Mouse (Mus musculus): Measurements from ENCODE around the gene Pappa. TPM values are rescaled to one million over a fixed set of nuclear protein-coding genes. Genes with fewer than 3 reads are reported as not detected.
A peak's percentile ranks its signal among the peaks of the same experiment; 100 is the strongest.

The Pappa gene
- total and polyA plus RNA-seq, 2 experiments from 2014 or later, result 0.75 to 4.3 TPM

GRCm38 (mm10) chr4:65254073-65254472, 130.1 kb downstream of the Pappa start:
- H3K36me3 ChIP-seq (ENCODE audit: insufficient read depth, low read length), result no peaks in the 10 kb centered on the region
- no peak overlapping the region for H3K4me2 ChIP-seq (ENCODE audit: low read depth, low read length)
- peaks cover 3% of the 10 kb centered on the region; the same call in 1 of the 2 replicates for H3K4me1 ChIP-seq (ENCODE audit: insufficient read depth, low read length)
- WGBS, result 75% methylated on average over 1 of the region's 1 CpGs
- H3K27me3 ChIP-seq (ENCODE audit: insufficient read depth, low read length), result no peaks in the 10 kb centered on the region
- no peak for TF ChIP-seq CTCF (IDR thresholded peaks at IDR 0.05; ENCODE audit: low read depth)
- H3K9me3 ChIP-seq (ENCODE audit: low read length), result no peaks in the 10 kb centered on the region
- ATAC-seq (no peak), DNase-seq (ENCODE audit: low spot score) (no peak)
- H3K27ac ChIP-seq, result no peak overlapping the region
- no peak overlapping the region for H3K4me3 ChIP-seq (ENCODE audit: low read length)
- H3K9ac ChIP-seq (replicated peaks; ENCODE audit: low read length), result no peak overlapping the region

DNA sequence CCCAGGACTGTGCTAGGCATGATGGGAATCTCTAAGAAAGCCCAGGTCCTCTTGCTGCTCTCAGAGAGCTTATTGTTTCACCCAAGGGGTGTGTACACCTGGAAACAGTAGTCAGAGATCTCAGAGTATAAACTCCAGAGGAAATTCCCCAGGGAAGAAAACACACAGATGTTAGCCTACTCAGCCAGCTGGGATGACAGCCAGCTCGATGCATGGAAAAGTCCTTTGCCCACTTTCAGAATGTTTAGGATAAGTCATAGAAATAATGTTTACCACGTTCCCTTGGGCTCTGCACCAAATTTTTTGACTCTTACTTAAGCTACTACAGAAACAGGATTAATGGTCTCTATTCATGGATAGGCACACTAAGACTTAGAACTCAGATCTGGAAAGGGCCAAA, 143.1 kb downstream of the Pappa start:
- no peak for ATAC-seq
- no peak for DNase-seq (ENCODE audit: low spot score)
- no peak overlapping the region for H3K4me3 ChIP-seq (ENCODE audit: low read length)
- no peaks in the 10 kb centered on the region for H3K27me3 ChIP-seq (ENCODE audit: insufficient read depth, low read length)
- no peaks in the 10 kb centered on the region for H3K4me1 ChIP-seq (ENCODE audit: insufficient read depth, low read length)
- H3K9ac ChIP-seq (replicated peaks; ENCODE audit: low read length), result no peak overlapping the region
- H3K9me3 ChIP-seq (ENCODE audit: low read length), result no peaks in the 10 kb centered on the region
- no peak overlapping the region for H3K4me2 ChIP-seq (ENCODE audit: low read depth, low read length)
- H3K27ac ChIP-seq, result no peak overlapping the region
- no peaks in the 10 kb centered on the region for H3K36me3 ChIP-seq (ENCODE audit: insufficient read depth, low read length)
- 71% methylated on average over 2 of the region's 2 CpGs for WGBS
- TF ChIP-seq CTCF (IDR thresholded peaks at IDR 0.05; ENCODE audit: low read depth), result no peak

DNA sequence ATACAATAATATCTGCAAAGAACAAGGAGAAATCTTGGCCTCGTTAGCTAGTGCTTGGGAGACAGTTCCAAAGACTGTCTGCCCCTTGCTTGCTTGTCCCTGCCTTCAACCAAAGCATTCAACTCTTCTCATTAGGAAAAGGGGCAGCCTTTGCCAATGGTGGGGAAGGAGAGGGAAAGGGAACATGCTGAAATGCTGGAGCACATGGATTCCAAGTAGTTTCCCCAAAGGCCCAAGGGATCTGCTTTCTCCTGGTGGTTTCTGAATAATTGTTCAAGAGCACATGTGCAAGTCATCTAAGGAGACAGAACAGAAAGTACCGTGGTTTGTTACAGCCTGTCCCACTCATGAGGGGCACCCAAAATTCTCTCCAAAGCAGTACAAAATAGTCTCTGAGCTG, 146.0 kb downstream of the Pappa start:
- Histone ChIP-seq H3K27me3 (ENCODE audit: insufficient read depth, low read length) (no peaks in the 10 kb centered on the region), H3K36me3 (ENCODE audit: insufficient read depth, low read length) (no peaks in the 10 kb centered on the region), H3K9ac (replicated peaks; ENCODE audit: low read length) (no peak overlapping the region), H3K4me3 (ENCODE audit: low read length) (no peak overlapping the region), H3K4me1 (ENCODE audit: insufficient read depth, low read length) (no peaks in the 10 kb centered on the region), H3K4me2 (ENCODE audit: low read depth, low read length) (no peak overlapping the region), H3K9me3 (ENCODE audit: low read length) (no peaks in the 10 kb centered on the region), H3K27ac (no peak overlapping the region)
- DNase-seq (ENCODE audit: low spot score), result no peak
- 87% methylated on average over 2 of the region's 2 CpGs for WGBS
- TF ChIP-seq CTCF (IDR thresholded peaks at IDR 0.05; ENCODE audit: low read depth), result no peak
- no peak for ATAC-seq

DNA sequence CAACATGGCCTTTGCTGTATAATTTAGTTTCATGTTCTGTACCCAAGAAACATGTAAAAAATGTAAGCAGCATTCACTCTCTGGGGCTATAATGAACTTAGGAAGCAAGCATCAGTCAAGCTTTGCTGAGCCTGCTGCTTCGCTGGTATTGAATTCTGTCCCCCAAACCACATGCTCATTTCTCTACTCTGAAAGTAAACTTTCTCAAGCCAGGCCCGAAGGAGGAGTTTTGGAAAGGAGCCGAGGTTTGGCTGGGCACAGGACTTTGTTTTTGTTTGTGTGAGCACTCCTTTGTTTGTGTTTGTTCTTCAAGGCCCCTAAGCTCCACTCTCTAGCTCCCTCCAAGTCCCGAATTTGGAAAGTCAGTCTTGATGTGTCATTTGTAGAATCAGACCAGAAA, 148.3 kb downstream of the Pappa start:
- 34% methylated on average over 4 of the region's 4 CpGs for WGBS
- peak; percentile 51 for DNase-seq (ENCODE audit: low spot score)

GRCm38 (mm10) chr4:65273299-65273851, 149.4 kb downstream of the Pappa start:
- H3K4me2 ChIP-seq (ENCODE audit: low read depth, low read length), result no peak overlapping the region
- no peaks in the 10 kb centered on the region for H3K4me1 ChIP-seq (ENCODE audit: insufficient read depth, low read length)
- no peaks in the 10 kb centered on the region for H3K27me3 ChIP-seq (ENCODE audit: insufficient read depth, low read length)
- 83% methylated on average over 1 of the region's 1 CpGs for WGBS
- DNase-seq (ENCODE audit: low spot score) (no peak), ATAC-seq (no peak)
- H3K4me3 ChIP-seq (ENCODE audit: low read length), result no peak overlapping the region
- no peak for TF ChIP-seq CTCF (IDR thresholded peaks at IDR 0.05; ENCODE audit: low read depth)
- no peak overlapping the region for H3K27ac ChIP-seq
- no peaks in the 10 kb centered on the region for H3K36me3 ChIP-seq (ENCODE audit: insufficient read depth, low read length)
- H3K9ac ChIP-seq (replicated peaks; ENCODE audit: low read length), result no peak overlapping the region
- H3K9me3 ChIP-seq (ENCODE audit: low read length), result no peaks in the 10 kb centered on the region

More for the DNA sequence above, 148.3 kb downstream of the Pappa start:
- Histone ChIP-seq H3K9ac (replicated peaks; ENCODE audit: low read length) (no peak overlapping the region), H3K9me3 (ENCODE audit: low read length) (no peaks in the 10 kb centered on the region), H3K27me3 (ENCODE audit: insufficient read depth, low read length) (no peaks in the 10 kb centered on the region), H3K27ac (no peak overlapping the region), H3K4me1 (ENCODE audit: insufficient read depth, low read length) (no peaks in the 10 kb centered on the region), H3K4me2 (ENCODE audit: low read depth, low read length) (no peak overlapping the region), H3K36me3 (ENCODE audit: insufficient read depth, low read length) (no peaks in the 10 kb centered on the region), H3K4me3 (ENCODE audit: low read length) (no peak overlapping the region)
- peak; percentile 47; the same call in 1 of the 2 replicates for ATAC-seq
- TF ChIP-seq CTCF (IDR thresholded peaks at IDR 0.05; ENCODE audit: low read depth), result no peak

DNA sequence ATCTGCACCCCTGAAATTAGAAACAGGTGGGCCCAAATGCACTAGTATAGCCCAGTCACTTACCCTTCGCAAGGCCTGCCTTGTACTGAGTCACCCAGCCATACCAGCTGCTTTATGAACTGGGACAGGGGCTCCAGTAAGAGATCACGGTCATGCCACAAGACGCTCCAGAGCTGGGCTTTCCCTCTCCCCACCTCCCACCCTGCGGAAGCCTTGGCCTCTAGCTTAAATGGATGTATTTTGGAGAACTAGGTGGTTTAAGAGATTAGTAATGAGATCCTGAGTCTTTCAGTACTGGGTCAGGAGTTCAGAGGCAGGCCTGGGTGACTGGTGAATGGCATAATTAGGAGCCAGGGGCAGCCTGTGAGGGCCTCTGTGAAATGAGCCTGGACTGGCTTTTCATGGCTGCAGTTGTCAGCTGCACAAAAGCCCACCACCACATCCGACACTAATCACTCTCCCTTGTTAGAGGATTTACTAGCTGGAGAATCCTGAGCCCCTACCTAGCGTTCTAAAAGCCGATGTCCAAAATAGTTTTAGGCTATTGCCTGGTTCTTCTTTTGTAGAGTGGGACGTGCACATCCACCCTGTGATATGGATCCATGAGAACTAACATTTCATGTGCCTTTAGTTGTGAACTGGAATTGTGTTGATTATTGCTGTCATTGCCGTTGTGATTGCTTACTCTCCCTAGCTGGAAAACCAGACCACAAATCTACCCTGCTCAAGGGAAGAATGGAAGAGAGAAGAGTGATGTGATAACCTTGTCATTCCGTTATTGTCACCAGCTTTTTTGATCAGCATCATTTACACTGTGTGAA, 154.7 kb downstream of the Pappa start:
- ATAC-seq, result no peak
- Histone ChIP-seq H3K4me3 (ENCODE audit: low read length) (no peak overlapping the region), H3K4me1 (ENCODE audit: insufficient read depth, low read length) (no peaks in the 10 kb centered on the region), H3K4me2 (ENCODE audit: low read depth, low read length) (no peak overlapping the region), H3K9ac (replicated peaks; ENCODE audit: low read length) (no peak overlapping the region), H3K9me3 (ENCODE audit: low read length) (no peaks in the 10 kb centered on the region), H3K36me3 (ENCODE audit: insufficient read depth, low read length) (no peaks in the 10 kb centered on the region), H3K27me3 (ENCODE audit: insufficient read depth, low read length) (no peaks in the 10 kb centered on the region), H3K27ac (no peak overlapping the region)
- 43% methylated on average over 10 of the region's 10 CpGs for WGBS
- no peak for TF ChIP-seq CTCF (IDR thresholded peaks at IDR 0.05; ENCODE audit: low read depth)
- no peak for DNase-seq (ENCODE audit: low spot score)

DNA sequence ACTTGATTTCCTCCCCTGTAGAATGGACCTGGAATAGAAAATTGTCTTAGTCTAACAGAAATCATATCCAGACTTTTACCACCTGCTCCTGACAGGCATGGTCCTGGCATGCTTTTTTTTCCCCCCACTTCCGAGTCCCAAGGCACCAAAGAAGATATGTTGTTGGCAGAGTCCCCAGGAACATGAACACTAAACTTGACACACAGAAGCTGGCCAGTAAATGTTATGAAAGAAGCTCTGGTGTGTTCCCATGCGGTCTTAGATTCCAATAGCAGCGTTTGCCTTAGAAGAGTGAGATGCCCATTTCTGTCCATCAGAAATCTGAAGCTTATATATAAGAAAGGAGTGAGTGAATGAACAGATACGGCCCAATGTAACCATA, 155.3 kb downstream of the Pappa start:
- Histone ChIP-seq H3K4me1 (ENCODE audit: insufficient read depth, low read length) (no peaks in the 10 kb centered on the region), H3K27ac (no peak overlapping the region), H3K4me2 (ENCODE audit: low read depth, low read length) (no peak overlapping the region), H3K27me3 (ENCODE audit: insufficient read depth, low read length) (no peaks in the 10 kb centered on the region), H3K4me3 (ENCODE audit: low read length) (no peak overlapping the region), H3K9me3 (ENCODE audit: low read length) (no peaks in the 10 kb centered on the region), H3K36me3 (ENCODE audit: insufficient read depth, low read length) (no peaks in the 10 kb centered on the region), H3K9ac (replicated peaks; ENCODE audit: low read length) (no peak overlapping the region)
- TF ChIP-seq CTCF (IDR thresholded peaks at IDR 0.05; ENCODE audit: low read depth), result no peak
- 57% methylated on average over 4 of the region's 4 CpGs for WGBS
- ATAC-seq (no peak), DNase-seq (ENCODE audit: low spot score) (peak; percentile 11)

Data from hindbrain, postnatal 0 days (tissue).